Mouse (Mus musculus): ENCODE data around the gene Fam49a.

Fam49a gene

DNA sequence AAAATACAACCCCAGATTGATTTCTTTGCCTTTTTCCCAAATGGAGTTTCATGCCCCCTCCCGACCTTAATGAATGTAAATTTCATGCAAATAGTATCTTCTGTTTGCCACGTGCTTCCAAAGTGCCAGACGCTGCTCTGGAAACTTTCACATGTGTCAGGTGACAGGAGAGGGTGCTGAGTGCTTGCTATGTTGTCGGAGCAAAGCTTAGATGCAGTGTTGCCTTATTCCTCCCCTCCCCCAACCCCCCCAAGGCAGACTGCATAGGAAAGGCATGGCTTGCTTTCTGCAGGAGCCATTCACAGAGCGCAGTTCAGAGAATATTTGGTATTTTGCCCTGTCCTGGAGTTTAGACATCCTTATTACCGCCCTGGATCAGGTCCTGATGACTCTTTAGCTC, 12.2 kb downstream of the Fam49a start:
- peak; percentile 81 for DNase-seq

DNA sequence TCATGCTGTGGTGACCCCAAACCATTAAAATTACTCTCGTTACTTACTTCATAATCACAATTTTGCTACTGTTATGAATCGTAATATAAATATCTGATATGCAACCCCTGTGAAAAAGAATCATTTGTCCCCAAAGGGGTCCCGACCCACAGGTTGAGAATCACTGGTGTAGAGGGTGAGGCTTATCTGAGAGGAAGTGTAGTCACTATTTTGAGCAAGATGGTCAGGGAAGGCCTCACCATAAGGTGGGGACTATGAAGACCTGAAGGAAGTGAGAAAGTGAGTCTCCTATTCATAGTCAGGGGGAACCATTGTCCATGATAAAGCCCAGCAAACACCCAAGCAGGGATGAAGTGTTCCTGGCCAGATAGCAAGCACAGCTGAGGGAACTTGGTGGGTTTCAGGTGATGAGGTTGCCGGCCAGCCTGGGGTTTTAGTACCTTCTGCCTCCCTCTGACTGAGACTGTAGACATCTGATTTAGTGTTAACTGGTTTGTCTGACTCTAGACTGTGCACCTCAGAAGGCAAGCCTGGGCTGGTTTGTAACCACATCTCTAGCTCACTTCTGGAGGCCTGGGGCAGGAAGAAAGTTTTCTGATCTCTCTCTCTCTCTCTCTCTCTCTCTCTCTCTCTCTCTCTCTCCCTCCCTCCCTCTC, 13.3 kb downstream of the Fam49a start:
- DNase-seq: peak; percentile 64

DNA sequence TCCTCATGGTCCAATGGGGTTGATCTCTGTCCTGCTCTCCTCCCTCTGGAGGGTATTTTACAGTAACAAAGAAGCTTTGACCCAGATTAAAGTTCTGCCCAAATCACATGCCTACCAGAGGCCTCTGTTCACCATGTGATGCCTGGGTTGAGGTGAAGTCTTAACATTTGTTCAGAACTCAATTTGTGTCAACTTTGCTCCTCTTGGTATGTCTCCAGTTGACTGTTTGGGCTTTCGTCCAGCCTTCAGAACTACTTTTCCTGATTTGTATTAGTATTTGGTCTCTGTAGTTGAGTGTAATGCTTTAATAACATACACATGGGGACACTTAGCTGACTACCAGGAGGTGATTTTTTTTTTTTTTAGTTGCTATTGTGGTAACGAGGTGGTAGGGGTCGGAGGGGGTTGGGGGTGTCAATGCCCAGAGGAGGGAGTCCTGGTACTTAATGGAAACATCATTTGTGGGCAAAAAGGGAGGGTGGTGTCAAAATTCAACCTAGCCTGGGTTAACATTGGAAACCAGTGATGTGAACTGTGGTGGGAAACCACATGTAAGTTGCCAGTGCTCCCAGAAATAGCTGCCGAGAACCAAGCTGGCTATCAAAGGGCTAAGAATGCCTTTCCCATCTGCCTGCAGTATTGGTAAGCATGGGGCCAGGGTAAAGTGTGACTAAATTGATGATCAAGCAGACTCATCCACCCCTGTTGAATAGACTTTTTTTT, 16.0 kb downstream of the Fam49a start:
- peak; percentile 83 for DNase-seq

DNA sequence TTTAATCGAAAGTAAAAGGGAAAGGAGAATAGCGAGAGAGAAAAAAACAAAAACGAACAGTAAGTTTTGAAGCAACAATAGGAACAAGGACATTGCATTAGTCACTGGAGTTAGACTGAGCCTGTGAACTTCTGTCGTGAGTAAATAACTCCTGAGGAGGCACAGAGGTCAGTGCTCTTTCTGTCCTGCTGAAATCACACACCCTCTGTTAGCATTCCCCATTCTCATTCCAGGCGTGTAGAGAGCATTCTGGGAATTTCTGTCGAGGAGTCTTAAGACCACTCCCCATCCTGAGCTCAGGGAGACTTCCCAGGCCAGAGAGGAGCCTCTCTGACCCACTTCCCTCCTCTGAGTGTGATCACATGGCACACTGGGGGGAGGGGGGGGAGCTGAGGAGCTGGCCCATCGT, 16.5 kb downstream of the Fam49a start:
- no peak for DNase-seq

DNA sequence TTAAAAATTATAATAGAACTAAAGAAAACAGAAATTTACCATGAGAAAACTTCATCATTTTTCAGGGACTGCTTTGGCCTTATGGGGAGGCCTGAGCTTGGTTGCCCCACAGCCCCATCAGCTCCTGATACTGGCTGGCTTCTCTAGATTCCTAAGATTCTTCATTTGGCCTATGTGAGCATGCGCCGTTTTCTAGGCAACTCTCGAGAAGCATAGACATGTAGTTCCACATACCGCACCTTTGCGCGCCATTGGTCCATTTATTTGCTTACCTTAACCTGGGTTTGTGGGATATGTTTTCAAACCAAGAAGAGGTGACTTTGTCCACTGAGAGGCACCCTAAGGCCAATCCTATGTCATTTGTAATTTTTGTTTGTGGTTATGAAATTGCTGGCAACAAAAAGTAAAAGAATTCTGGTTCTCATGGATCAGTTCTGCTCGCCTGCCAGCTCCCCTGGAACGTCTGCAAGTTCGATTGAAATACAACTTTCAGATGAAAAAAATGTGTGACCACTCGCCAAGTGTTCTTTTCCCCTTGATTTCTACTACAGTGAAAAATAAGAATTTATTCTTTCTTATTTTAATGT, 21.9 kb downstream of the Fam49a start:
- DNase-seq: peak; percentile 94

DNA sequence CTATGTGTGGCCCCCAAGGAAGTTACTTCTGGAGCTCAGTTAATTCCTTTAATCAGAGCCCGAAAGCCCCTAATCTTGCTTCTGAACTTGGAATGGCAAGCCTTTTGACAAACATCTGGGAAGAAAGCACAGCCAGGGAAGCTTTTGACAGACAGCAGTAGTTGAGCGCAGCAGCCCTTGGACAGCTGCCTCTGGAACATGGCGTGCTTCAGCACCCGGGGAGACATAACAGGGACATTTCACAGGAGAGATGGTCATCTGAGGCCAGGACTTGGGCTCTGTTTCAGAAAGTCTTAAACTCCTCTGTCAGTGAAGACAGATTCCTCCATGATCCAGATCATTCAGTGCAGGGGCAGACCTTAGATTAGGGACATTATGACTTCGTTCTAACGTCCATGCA, 22.6 kb downstream of the Fam49a start:
- peak; percentile 98 for DNase-seq

DNA sequence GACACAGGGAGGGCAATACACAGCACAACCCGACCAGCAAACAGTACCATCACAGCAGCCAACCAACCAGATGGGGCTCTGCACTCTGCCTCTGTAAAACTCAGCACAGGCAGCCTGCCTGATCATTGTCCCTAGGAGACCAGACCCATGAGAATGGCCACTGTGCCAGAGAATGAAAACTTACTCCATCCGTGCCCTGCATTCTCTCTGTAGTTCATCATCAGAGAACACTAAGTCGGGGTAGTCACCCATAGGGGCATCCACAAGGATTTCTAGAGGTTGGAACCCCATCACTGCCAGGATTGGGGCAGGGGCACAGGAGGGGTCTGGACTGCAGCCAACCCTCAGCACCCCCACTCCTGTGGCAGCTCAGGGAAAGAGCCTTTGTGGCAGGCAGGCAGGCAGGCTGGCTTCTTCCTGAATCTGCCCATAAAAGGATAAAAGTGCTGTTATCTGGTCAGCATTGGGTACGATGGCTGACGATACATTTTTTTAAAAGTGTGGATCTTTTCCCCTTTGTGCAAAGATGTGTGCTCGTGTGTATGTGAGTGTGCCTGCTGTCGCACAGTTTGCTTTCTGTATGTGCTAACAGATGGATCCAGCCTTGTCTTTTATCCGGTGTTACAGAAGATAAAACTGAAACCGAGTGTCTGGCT, 25.3 kb downstream of the Fam49a start:
- DNase-seq: peak; percentile 97

DNA sequence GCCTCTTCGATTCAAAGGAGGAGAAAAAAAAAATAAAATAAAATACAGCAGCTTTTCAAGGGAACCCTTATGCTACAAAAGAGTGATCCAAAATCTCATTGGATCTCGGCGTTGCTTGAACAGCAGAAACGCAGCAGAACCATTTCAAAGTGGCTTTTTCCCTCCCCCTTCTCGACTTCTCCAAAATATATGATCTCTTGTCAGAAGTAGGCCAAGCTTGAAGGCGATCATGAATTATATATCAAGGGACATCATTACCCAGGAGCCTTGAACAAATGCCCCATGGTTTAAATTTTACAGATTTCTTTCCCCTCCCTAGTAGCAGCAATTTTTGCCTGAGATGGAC, 25.8 kb downstream of the Fam49a start:
- DNase-seq: no peak

DNA sequence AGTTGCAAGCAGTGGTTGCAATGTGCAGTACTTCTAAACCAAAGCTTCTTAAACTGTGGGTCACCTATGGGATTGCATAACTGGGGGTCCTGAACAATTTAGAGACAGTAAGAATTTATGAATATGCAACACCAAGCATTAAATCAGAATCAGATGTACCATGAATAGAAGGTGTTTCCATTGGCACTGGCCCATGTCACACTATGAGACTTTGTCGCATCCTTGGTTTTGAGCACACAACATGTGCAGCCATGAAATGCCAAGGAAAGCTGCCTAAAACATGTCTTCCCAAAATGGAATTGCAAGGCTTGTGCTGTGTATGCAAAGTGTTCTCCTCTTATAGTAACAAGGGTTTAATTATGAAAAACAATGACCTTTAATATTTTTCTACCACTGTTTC, 26.6 kb downstream of the Fam49a start:
- no peak for DNase-seq

DNA sequence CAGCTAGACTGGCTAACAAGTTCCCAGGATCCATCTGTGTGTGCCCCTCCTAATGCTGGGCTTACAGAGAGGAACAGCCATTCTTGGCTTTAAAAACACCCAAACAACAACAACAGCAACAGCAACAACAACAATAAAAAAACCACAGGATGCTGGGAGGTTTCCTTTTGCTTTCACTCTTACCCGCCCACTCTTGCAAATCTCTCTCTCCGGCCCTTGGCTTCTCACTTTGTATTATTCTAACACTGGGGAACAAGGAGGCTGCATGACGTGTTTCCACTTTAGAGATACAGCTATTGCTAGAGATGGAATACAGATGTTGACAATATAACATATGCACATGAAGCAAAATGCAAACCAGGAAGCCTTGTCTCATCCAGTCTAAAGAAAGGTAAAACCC, 27.7 kb downstream of the Fam49a start:
- DNase-seq: peak; percentile 89

DNA sequence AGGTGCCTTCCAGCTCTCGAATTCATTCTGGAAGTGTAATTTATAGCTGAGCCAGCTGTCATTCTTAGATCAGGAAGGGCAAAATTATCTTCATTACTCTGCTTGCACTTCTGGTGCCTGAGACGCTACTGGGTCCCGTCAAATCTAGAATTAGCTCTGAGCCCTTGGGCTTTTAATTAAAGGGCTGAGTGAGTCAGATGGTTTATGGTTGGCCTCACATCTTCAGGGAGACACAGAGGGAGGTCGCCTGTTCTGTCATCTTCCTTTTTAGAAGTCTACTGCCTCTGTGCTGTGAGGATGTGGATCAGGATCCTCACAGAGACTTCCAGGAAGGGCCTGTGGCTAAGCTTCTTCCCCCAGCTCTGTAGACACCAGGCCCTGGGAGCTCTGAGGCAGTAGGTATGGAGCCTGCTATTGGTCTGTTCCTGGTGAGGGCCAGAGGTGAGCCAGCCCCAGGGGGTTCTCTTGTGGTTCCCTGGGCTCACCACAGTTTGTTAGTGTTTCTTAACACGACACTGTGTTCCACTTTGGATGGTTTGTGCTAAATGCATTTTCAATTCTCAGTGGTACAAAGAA, 30.2 kb downstream of the Fam49a start:
- DNase-seq: peak; percentile 88

DNA sequence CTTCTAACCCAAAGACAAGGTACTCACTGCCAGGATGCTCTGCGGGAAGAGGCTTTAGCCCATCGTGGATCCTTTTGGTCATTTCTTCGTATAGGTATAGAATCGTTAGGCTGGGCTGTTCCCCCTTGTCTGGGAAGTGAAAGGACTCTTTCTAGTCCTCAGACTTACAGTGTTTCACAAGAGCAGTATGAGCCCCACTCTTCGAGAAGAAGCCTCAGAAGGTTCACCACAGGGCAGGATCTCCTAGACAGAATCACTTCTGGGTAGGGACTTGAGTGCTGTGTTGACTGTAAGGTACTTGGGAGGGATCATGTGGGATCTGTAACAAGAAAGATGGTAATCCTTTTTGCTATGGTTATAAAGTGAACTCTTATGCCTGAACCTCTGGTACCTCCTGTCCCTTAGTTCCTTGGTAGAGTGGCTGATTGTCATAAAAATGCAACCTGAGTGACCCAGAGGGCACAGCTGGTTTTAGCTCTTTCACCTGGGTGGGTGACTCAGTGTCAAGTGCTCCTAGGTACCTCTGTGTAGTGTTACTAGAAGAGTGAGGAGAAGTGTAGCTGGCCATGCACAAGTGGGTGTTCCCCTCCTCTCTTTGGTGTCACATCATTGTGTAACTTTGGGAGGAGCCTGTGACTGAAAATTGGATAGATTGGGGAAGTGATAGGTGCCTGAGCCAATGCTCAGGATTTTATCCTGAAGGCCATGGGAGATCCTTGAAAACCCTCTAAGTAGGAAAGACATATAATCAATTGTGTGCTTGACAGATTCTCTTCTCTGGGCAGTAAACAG, 32.6 kb downstream of the Fam49a start:
- no peak for DNase-seq

DNA sequence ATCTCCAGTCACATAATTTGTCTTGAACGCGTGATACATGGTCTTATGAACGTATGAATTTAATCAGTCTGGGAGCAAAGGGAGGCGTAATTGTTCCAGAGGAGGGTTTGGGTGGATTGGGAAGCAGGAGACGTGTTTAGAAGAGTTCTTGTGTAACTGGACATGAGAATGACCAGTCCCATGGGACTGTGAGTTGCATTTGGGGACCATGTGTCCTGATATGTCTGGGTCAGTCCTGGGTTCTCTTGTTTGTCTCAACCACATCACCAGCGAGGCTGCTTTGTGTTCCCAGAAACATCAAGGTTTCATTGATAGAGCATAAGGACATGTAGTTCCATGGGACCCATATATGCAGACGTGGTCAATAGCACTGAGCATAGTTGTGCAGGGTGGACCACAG, 36.5 kb downstream of the Fam49a start:
- peak; percentile 94 for DNase-seq

DNA sequence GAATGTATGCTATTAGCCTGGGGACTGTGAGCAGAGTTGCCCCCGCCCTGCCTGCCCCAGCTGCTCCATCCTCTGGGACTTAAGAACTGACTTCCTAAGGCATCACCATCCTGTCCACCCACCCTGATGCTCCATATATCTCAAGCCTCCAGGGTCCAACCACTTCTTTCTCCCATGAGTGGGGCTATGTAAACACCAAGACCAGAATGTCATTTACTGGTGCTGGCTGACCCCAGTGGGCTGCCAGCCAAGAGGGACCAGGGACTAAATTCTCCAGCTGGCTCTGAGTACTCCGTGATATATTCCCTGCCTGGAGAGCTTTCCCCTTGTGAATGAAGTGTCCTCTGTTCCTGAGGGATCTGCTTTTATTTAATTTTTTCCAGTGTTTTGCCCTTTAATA, 37.4 kb downstream of the Fam49a start:
- peak; percentile 94 for DNase-seq

DNA sequence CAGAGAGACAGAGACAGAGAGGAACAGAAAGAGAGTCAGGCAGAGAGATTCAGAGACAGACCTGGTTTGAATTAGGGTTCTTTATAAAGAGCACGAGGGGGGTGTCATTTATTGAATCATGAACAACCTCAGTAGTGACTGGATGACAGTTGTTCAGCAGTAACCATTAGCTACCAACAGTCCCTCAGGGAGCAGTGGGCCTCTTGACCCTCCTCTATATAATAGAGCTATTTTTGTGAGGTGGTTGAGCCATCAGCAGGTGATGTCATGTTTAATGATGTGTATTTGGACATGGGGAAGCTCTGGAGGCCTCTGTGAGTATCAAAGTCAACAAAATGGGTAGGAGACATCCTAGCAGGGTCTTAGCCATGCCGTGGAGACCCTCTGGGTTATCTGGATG, 39.2 kb downstream of the Fam49a start:
- DNase-seq: no peak

DNA sequence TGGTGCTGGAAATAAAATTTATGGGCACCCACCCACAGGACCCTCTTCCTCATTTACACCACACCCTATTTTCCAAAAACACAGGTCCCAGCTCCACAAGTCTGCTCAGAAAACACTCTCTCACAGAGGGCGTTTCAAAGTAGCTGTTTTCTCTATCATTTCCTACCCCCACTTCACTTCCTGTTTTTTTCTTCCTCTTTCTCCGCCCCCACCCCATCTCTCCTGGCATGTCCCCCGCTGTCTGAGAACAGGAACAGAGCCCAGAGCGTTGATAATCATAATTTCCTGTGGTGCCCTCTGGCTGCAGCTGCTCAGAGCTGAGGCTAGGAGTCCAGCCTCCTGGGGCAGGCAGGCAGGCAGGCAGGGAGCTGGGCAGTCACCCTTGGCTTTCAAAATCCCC, 39.9 kb downstream of the Fam49a start:
- DNase-seq: peak; percentile 99

DNA sequence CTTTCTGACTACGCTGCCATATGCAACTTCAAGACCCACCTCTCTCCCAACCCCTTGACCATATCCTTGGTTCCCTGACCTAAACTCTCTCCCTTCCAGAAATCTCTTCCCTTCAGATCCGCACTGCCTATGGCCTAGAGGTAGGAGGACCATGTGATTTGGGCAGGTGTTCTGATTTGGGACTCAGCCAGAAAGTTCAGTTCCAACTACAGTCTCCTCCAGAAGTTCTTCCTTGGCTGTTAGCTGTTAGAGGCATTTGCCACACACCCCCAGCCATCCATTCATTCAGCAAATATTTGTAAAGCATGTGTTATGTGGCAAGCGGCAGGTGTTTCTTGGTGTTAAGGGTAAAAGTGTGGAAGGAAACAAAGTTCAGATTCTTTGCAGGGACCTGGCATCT, 44.3 kb downstream of the Fam49a start:
- no peak for DNase-seq

DNA sequence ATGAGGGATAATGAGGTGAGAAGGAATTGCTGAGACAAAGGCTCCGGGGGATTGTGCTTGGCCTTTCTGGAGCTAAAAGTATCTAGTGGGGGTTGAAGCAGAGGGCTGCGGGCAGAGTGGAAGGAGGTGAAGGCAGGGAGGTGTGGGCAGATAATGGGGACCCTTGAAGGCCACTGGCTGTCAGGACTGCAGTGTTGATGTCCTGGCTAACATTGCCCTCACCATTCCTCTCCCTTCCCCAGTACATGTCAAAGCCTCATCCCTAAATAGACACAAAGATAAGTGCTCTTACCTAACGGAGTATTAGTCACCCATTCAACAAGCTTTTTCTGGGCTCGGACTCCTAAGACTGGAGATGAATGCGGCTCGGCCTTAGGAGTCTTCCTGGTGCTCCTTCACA, 44.9 kb downstream of the Fam49a start:
- DNase-seq: no peak

DNA sequence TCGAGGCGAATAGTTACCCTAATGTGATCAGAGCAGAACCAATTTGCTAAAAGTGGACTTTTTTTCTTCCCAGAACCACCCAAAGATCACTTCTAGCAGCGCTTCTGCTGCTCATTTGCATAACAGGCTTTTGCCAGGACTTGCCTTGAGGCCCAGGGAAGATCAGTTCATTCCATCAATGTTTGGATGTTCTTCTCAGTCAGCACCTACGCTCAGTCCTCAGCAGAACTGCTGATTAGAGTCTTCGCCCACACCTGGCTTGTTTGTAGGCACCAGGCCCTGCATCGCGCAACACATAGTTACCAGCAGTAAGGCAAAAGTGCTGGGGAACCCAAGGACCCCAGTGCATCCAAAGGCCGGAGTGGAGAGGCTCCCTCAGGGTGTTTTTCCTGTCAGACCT, 45.3 kb downstream of the Fam49a start:
- DNase-seq: no peak

DNA sequence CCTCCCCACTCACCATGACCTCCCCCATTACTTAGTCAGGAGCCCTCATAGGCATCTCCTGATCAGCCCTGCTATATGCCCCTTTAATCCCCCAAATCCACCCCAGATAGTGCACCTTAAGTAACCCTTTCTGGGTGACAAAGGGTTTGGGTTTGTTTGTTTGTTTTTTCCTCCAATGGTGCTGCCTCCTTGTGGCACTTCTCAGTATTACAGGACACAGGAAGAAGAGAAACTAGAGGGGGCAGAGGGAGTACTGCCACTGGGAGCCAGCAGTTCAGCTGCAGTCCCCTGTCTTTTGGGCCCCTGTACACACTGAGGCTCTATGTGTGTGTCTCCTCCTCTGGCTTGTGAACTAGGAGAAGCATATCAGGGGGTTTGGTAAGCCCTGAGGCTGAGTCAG, 51.5 kb downstream of the Fam49a start:
- DNase-seq: no peak

DNA sequence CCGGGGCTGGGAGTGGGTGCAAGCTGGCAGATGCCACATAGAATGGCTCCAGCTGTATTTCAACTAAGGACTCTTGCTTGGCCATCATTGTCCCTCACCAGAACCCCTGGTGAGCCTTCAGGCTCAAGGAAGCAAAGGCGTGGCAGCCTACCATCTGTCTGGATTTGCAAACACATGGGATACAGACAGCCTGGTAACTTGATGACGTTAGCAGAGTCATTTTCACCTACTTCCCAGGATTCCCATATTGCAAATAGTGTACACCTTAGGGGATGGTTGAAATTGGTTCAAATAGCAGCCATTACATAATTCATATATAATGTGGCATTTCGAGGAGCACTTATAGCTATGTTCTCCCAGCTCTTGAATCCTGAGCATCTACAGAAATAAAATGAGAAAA, 52.0 kb downstream of the Fam49a start:
- DNase-seq: no peak

DNA sequence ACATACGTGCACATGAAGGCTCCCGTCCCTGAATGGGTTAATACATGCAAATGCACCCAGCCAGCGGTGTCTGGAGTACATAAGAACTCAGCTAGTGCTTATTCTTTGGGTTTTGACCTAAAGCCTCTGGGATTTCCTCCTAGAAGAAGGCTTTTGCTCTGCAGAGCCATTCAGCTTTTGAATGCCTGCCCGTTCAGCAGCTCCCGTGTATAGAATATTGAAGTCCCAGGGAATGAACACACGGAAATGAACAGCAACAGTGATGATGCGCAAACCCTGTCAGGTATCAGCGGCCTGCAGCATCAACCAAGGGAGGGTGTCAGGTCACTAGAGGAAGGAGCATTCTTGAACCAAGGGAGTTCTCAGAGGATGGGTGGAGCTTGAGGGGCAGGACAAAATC, 52.4 kb downstream of the Fam49a start:
- no peak for DNase-seq

DNA sequence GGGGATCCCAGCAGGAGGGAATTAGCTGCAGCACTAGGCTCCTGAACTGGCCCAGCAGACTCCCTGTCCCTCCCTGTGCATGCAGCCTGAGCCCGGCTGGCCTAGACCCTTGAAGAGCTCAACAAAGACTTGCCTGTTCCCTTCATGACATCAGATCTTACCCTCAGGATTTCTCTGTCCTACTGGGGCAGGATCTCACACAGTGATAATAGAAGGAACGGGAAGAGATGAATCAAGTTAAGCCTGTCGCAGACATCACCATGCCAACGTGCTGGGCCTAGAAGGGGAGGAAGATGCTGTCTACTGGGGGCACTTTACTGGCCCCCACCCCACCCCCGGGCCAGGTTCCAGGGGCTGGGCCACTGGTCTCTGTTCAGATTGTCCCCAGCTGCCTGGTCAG, 53.1 kb downstream of the Fam49a start:
- peak; percentile 96 for DNase-seq
